Mouse (Mus musculus) layer of hippocampus, adult 9-10 months (tissue): ENCODE measurements around the gene Slc2a1.

Experiments
- DNase-seq: peaks from one replicate; pipeline ENCODE4 v3.0.0; 2022; ENCODE audit warnings: low spot score

Gene Slc2a1

GRCm38 (mm10) chr4:119131189-119131910, 22.8 kb downstream of the Slc2a1 start:
- DNase-seq = no peak

- no peak for DNase-seq
Observed at GRCm38 (mm10) chr4:119133306-119133705, 24.8 kb downstream of the Slc2a1 start.

GRCm38 (mm10) chr4:119133860-119134259, 25.3 kb downstream of the Slc2a1 start:
- no peak for DNase-seq

GRCm38 (mm10) chr4:119137313-119137712, 28.8 kb downstream of the Slc2a1 start:
- DNase-seq = no peak

- DNase-seq = no peak
Observed at GRCm38 (mm10) chr4:119138171-119138570, 29.7 kb downstream of the Slc2a1 start.

- DNase-seq = no peak
Observed at GRCm38 (mm10) chr4:119138776-119139175, 30.3 kb downstream of the Slc2a1 start.

- DNase-seq = no peak
Observed at GRCm38 (mm10) chr4:119140126-119140525, 31.6 kb downstream of the Slc2a1 start.

GRCm38 (mm10) chr4:119141191-119141590, 32.7 kb downstream of the Slc2a1 start:
- no peak for DNase-seq

- peak; percentile 40 for DNase-seq
Observed at GRCm38 (mm10) chr4:119142230-119142871, 33.8 kb downstream of the Slc2a1 start.

- DNase-seq = no peak
Observed at GRCm38 (mm10) chr4:119146816-119147215, 38.3 kb downstream of the Slc2a1 start.

- no peak for DNase-seq
Observed at GRCm38 (mm10) chr4:119147347-119147746, 38.8 kb downstream of the Slc2a1 start.

GRCm38 (mm10) chr4:119148741-119149140, 40.2 kb downstream of the Slc2a1 start:
- DNase-seq = no peak

- DNase-seq = no peak
Observed at GRCm38 (mm10) chr4:119157186-119157585, 48.7 kb downstream of the Slc2a1 start.

GRCm38 (mm10) chr4:119157891-119158290, 49.4 kb downstream of the Slc2a1 start:
- DNase-seq = no peak

- DNase-seq = no peak
Observed at GRCm38 (mm10) chr4:119161358-119161757, 52.8 kb downstream of the Slc2a1 start.

GRCm38 (mm10) chr4:119162990-119163389, 54.5 kb downstream of the Slc2a1 start:
- DNase-seq = no peak

- DNase-seq = no peak
Observed at GRCm38 (mm10) chr4:119165916-119166315, 57.4 kb downstream of the Slc2a1 start.

GRCm38 (mm10) chr4:119167068-119167467, 58.6 kb downstream of the Slc2a1 start:
- no peak for DNase-seq

- peak; percentile 85 for DNase-seq
Observed at GRCm38 (mm10) chr4:119167663-119168062, 59.2 kb downstream of the Slc2a1 start.

GRCm38 (mm10) chr4:119172919-119173650, 64.6 kb downstream of the Slc2a1 start:
- DNase-seq = no peak

- DNase-seq = peak; percentile 98
Observed at GRCm38 (mm10) chr4:119173851-119174453, 65.4 kb downstream of the Slc2a1 start, which contains the start of gene Zfp691. Gene Zfp691 (minus strand): TSS chr4:119174195.

- DNase-seq = no peak
Observed at GRCm38 (mm10) chr4:119177702-119178101, 69.2 kb downstream of the Slc2a1 start.
